Mouse (Mus musculus) stomach, embryonic 14.5 days (tissue): Measurements from ENCODE around the gene Slc12a9. TPM values are rescaled to one million over a fixed set of nuclear protein-coding genes. Genes with fewer than 3 reads are reported as not detected.

Experiments used
- ATAC-seq: fragments of 200-750 bp; cut with Nextera tagmentation; 2 replicates; pipeline ENCODE4 v1.8.0; 2017; ENCODE audit warnings: low read depth, moderate TSS enrichment; ENCODE audit not compliant: insufficient number of reproducible peaks, insufficient read depth, low FRiP score
- H3K27ac ChIP-seq: fragments of 300-500 bp; sonication (generic); 2 replicates; pipeline ENCODE4 v1.5.1; 2014; ENCODE audit warnings: mild to moderate bottlenecking, low read length, moderate library complexity, mixed read lengths
- H3K27me3 ChIP-seq: fragments of 300-500 bp; sonication (generic); 2 replicates; pipeline ENCODE4 v1.6.1; 2014; ENCODE audit warnings: low read length, control low read depth, mixed read lengths; ENCODE audit not compliant: control insufficient read depth, insufficient read depth
- H3K36me3 ChIP-seq: fragments of 300-500 bp; sonication (generic); 2 replicates; pipeline ENCODE4 v1.6.1; 2014; ENCODE audit warnings: mild to moderate bottlenecking, control low read depth, low read length, moderate library complexity, mixed read lengths; ENCODE audit not compliant: control insufficient read depth, insufficient read depth
- H3K4me1 ChIP-seq: fragments of 300-500 bp; sonication (generic); 2 replicates; pipeline ENCODE4 v1.6.1; 2014; ENCODE audit warnings: low read length, control low read depth, mixed read lengths; ENCODE audit not compliant: control insufficient read depth, insufficient read depth
- H3K4me2 ChIP-seq: fragments of 300-500 bp; sonication (generic); replicated peaks from 2 replicates; pipeline ENCODE4 v1.6.1; 2014; ENCODE audit warnings: low read depth, low read length, control low read depth
- H3K4me3 ChIP-seq: fragments of 300-500 bp; sonication (generic); 2 replicates; pipeline ENCODE4 v1.5.1; 2014; ENCODE audit warnings: low read depth, low read length, control low read depth
- H3K9ac ChIP-seq: fragments of 300-500 bp; sonication (generic); replicated peaks from 2 replicates; pipeline ENCODE4 v1.6.1; 2014; ENCODE audit warnings: low read depth, mild to moderate bottlenecking, control low read depth, low read length, moderate library complexity, mixed read lengths
- H3K9me3 ChIP-seq: fragments of 300-500 bp; sonication (generic); 2 replicates; pipeline ENCODE4 v1.6.1; 2016; ENCODE audit warnings: low read depth, low read length, control low read depth; ENCODE audit not compliant: control insufficient read depth
- whole genome bisulfite sequencing: fragments of 180-500 bp; shearing (Covaris S2); extraction: QIAGEN DNeasy Blood & Tissue Kit; methylation state at CpG from one replicate; pipeline ENCODE4 v1.1.7; 2014; 5-methylcytosine and 5-hydroxymethylcytosine counted together
- polyA plus RNA-seq: library from polyadenylated mRNA; unstranded; fragments of >200 nt; fragmentation: Nextera tagmentation; extraction: Ambion mirVana; gene quantifications from 2 replicates; pipeline ENCODE4 v1.2.1, GENCODE M21; 2014

The Slc12a9 gene
- polyA plus RNA-seq, 1 experiment from 2014 or later, result 10.1 TPM

- H3K4me2 ChIP-seq, result no peak overlapping the region
- H3K9me3 ChIP-seq, result no peaks in the 10 kb centered on the region
- H3K4me1 ChIP-seq, result peaks cover 17% of the 10 kb centered on the region
- no peak overlapping the region for H3K27ac ChIP-seq
- no peaks in the 10 kb centered on the region for H3K36me3 ChIP-seq
- no peak overlapping the region for H3K9ac ChIP-seq
- no peaks in the 10 kb centered on the region for H3K27me3 ChIP-seq
- H3K4me3 ChIP-seq, result no peak overlapping the region
- ATAC-seq, result no peak
- 37% methylated on average over 7 of the region's 7 CpGs for WGBS
Observed at GRCm38 (mm10) chr5:137342407-137343012, 9.1 kb upstream of the Slc12a9 start.

DNA sequence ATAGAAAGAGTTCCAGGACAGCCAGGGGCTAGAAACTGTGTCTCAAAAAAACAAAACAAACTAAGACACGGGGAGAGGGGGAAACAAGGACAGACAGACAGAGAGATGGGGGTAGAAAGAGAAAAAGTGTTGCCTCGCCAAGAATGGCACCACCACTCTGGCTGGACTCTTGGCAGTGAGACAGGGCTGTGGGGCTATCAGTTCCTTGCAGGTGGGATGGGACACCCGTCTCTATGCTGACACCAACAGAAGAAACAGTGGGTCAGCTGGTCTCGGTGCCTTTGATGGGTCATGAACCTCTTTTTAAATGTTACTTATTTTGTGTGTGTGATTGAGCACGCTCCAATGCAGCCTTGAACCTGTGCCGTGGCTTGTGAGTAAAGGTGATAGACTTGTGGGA lies 6.8 kb upstream of the Slc12a9 start:
- Histone ChIP-seq H3K27me3 (no peaks in the 10 kb centered on the region), H3K36me3 (no peaks in the 10 kb centered on the region), H3K9me3 (no peaks in the 10 kb centered on the region), H3K9ac (no peak overlapping the region), H3K4me3 (no peak overlapping the region), H3K4me1 (peaks cover 11% of the 10 kb centered on the region), H3K27ac (no peak overlapping the region; the same call in 1 of the 2 replicates), H3K4me2 (no peak overlapping the region; the same call in 1 of the 2 replicates)
- no peak for ATAC-seq
- WGBS, result 70% methylated on average over 6 of the region's 6 CpGs

DNA sequence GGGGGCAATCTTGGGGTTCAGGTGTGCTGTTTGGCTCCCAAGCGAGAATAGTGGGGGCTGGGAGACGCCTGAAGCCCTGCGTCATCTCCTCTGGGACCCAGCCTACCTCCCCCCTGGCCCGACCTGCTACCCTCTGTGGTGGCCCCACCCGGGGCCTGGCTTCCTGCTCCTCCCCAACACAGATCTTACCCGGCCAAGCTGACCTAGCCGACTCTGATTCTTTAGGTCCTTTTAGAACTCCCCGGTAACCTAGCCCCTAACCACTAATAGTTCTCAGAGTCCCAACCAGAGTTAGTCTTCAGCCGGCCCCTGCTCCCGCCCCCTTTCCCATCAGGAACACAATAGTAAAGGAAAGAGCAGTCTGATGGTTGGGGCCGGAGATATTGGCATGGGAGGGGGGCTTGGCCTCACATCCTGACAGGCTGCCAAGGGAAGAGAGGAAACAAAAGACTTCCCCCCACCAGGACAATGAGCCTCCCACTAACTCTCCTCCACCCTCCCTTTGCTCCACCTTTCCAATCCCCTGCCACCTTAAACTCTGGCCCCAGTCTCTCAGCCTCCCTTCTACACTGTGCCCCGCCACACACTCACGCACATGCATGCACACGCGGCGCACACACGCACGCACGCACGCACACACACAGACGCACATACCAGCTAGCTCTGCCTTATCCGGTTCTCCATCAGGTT lies 6.0 kb upstream of the Slc12a9 start:
- H3K27me3 ChIP-seq, result no peaks in the 10 kb centered on the region
- 12% methylated on average over 22 of the region's 22 CpGs for WGBS
- ATAC-seq, result peak; percentile 57; the same call in 1 of the 2 replicates
- no peaks in the 10 kb centered on the region for H3K9me3 ChIP-seq
- H3K27ac ChIP-seq, result peak overlapping the region; percentile 71; the same call in 1 of the 2 replicates
- H3K4me3 ChIP-seq, result peak overlapping the region; percentile 39
- peak overlapping the region; percentile 77 for H3K4me2 ChIP-seq
- H3K9ac ChIP-seq, result peak overlapping the region; percentile 47; the same call in 1 of the 2 replicates
- peaks cover 11% of the 10 kb centered on the region for H3K4me1 ChIP-seq
- H3K36me3 ChIP-seq, result no peaks in the 10 kb centered on the region

DNA sequence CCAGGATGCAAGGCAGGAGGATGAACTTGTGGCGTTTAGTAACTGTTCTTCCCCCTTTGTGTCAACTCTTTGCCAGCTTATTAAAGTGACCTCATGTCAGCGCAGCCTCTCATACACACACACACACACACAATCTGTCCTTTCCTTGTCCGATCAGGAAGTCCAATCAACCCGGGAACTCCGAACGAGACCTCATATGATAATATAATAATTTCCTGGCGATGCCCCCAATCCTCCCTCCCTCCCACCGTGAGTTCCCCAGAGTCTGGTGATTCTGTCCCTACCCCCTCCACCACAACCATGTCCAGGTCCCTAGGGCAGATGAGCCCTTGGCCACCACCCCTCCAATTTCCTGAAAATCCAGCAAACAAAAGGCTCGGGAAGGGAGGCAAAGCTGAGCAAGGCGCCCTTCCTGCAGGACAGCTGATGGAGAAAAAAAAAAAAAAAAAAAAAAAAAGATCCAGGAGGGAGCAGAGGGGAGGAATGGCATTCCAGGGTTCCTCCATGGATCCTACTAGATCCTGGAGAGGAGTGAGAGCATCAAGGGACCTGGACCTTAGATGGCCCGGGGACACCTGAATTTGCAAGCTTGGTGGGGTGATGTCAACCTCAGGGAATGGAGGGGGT lies 5.4 kb upstream of the Slc12a9 start:
- Histone ChIP-seq H3K4me1 (peaks cover 11% of the 10 kb centered on the region), H3K27ac (peak overlapping the region; percentile 58), H3K4me3 (peak overlapping the region; percentile 39), H3K27me3 (no peaks in the 10 kb centered on the region), H3K36me3 (no peaks in the 10 kb centered on the region), H3K9me3 (no peaks in the 10 kb centered on the region), H3K4me2 (peak overlapping the region; percentile 77), H3K9ac (peak overlapping the region; percentile 47)
- 2% methylated on average over 11 of the region's 11 CpGs for WGBS
- no peak for ATAC-seq

- 1% methylated on average over 19 of the region's 19 CpGs for WGBS
- Histone ChIP-seq H3K9me3 (no peaks in the 10 kb centered on the region), H3K36me3 (no peaks in the 10 kb centered on the region), H3K27ac (peak overlapping the region; percentile 58), H3K4me1 (peaks cover 11% of the 10 kb centered on the region), H3K9ac (peak overlapping the region; percentile 47), H3K4me3 (peak overlapping the region; percentile 39), H3K27me3 (no peaks in the 10 kb centered on the region), H3K4me2 (peak overlapping the region; percentile 77)
- peak; percentile 83 for ATAC-seq
Observed at GRCm38 (mm10) chr5:137338256-137338655, 4.9 kb upstream of the Slc12a9 start.

DNA sequence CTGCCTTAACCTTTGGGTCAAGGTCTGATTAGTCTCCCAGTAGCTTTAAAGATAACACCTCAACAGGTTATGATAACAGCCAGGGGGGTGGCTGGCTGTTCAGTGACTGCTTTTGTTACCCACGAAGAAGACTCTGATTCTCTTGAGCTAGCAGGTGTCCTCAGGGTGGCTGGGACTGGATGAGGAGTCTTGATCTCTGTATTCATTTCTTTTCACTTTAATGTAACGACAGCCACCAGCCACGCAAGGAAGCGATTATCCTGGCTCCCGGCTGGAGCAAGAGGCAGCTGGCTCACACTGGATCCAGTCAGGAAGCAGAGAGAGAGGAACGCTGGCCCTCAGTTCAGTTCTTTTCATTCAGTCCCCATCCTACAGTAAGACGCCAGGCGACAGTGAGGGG lies 3.8 kb upstream of the Slc12a9 start:
- H3K4me1 ChIP-seq, result peaks cover 11% of the 10 kb centered on the region
- no peaks in the 10 kb centered on the region for H3K9me3 ChIP-seq
- H3K27me3 ChIP-seq, result no peaks in the 10 kb centered on the region
- H3K9ac ChIP-seq, result no peak overlapping the region
- H3K36me3 ChIP-seq, result no peaks in the 10 kb centered on the region
- ATAC-seq, result no peak
- 52% methylated on average over 8 of the region's 8 CpGs for WGBS
- no peak overlapping the region for H3K27ac ChIP-seq
- no peak overlapping the region for H3K4me3 ChIP-seq
- H3K4me2 ChIP-seq, result no peak overlapping the region

DNA sequence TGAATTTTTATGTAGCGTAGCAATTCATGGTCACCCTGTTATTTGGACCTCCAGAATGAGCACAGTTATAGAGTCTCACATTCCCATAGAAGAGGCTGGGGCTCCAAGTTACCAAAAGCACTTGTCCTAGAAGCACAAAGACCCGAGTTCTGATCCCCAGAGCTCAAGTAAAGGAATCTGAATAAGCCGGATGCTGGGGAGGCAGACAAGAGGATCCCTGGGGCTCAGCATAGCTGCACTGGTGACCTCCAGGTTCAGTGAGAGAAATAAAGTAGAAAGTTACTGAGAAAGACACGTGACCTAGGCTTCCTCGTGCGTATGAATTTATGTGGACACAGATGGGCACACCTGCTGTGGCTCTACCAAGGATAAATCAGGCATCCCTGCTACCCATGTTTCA lies 1.7 kb upstream of the Slc12a9 start:
- no peaks in the 10 kb centered on the region for H3K36me3 ChIP-seq

DNA sequence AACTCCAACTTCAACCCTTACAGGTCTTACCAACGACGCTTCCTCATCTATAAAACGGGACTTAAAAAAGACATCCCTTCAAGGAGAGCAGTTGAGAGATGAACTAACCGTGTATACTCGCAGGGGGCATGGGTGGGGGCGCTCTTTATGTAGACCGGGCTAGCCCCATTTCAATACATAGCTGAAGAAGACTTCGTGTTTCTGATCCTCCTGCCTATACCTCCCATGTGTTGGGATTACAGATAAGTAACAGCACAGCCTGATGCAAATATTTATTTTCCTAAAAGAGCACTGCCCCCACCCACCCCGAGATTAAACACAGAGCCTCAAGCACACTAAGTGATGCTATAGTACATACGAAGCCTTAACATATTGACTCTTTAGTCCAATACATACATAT lies 920 bp upstream of the Slc12a9 start:
- Histone ChIP-seq H3K9me3 (no peaks in the 10 kb centered on the region), H3K36me3 (no peaks in the 10 kb centered on the region), H3K4me3 (peak overlapping the region; percentile 63; the same call in 1 of the 2 replicates), H3K27ac (no peak overlapping the region), H3K9ac (no peak overlapping the region), H3K27me3 (no peaks in the 10 kb centered on the region), H3K4me1 (peaks cover 6% of the 10 kb centered on the region; the same call in 1 of the 2 replicates), H3K4me2 (peak overlapping the region; percentile 90)
- ATAC-seq, result no peak
- WGBS, result 45% methylated on average over 10 of the region's 10 CpGs

More for the DNA sequence above, 1.7 kb upstream of the Slc12a9 start:
- H3K27ac ChIP-seq, result no peak overlapping the region
- H3K4me1 ChIP-seq, result peaks cover 11% of the 10 kb centered on the region
- 70% methylated on average over 6 of the region's 6 CpGs for WGBS
- no peaks in the 10 kb centered on the region for H3K27me3 ChIP-seq
- H3K4me2 ChIP-seq, result no peak overlapping the region
- H3K9me3 ChIP-seq, result no peaks in the 10 kb centered on the region
- H3K4me3 ChIP-seq, result no peak overlapping the region
- no peak for ATAC-seq
- no peak overlapping the region for H3K9ac ChIP-seq
